Mouse (Mus musculus) neural tube, embryonic 14.5 days (tissue): ENCODE data around the gene Spryd4. TPM values are rescaled to one million over a fixed set of nuclear protein-coding genes. Genes with fewer than 3 reads are reported as not detected.

Experiments used
- polyA plus RNA-seq: library from polyadenylated mRNA; unstranded; fragments of >200 nt; fragmentation: Nextera tagmentation; extraction: Ambion mirVana; gene quantifications from 2 replicates; pipeline ENCODE4 v1.2.1, GENCODE M21; 2014

Gene Spryd4
- polyA plus RNA-seq, 1 experiment from 2014 or later = 20.9 TPM

Other genes starting within 250 kb of the Spryd4 start
- gene Hsd17b6, start 204.2 kb downstream of the Spryd4 start, polyA plus RNA-seq = not detected in 2 replicates
- gene Prim1, start 196.6 kb downstream of the Spryd4 start, polyA plus RNA-seq = 32.5 and 38.7 TPM in 2 replicates
- gene Naca, start 176.2 kb downstream of the Spryd4 start, polyA plus RNA-seq = 537 and 552 TPM in 2 replicates
- 381 and 396 TPM in 2 replicates for gene Ptges3, start 152.9 kb downstream of the Spryd4 start, polyA plus RNA-seq
- gene Atp5b, start 128.5 kb downstream of the Spryd4 start, polyA plus RNA-seq = 2,213 and 2,273 TPM in 2 replicates
- gene Baz2a, start 120.2 kb downstream of the Spryd4 start, polyA plus RNA-seq = 15.8 and 20.9 TPM in 2 replicates
- 4.7 and 7.6 TPM in 2 replicates for gene Rbms2, start 31.5 kb downstream of the Spryd4 start, polyA plus RNA-seq
- 2.0 and 2.8 TPM in 2 replicates for gene Gls2, start 17.4 kb downstream of the Spryd4 start, polyA plus RNA-seq
- not detected in 2 replicates for gene Mip, start 14.0 kb upstream of the Spryd4 start, polyA plus RNA-seq
- gene Timeless, start 20.3 kb upstream of the Spryd4 start, polyA plus RNA-seq = 14.6 and 19.1 TPM in 2 replicates
- not detected in 2 replicates for gene Apon, start 42.3 kb upstream of the Spryd4 start, polyA plus RNA-seq
- gene Apof, start 56.9 kb upstream of the Spryd4 start, polyA plus RNA-seq = not detected in 2 replicates
- gene Stat2, start 58.8 kb upstream of the Spryd4 start, polyA plus RNA-seq = 21.0 and 23.1 TPM in 2 replicates
- gene Il23a, start 86.9 kb upstream of the Spryd4 start, polyA plus RNA-seq = 0.18 and 0.29 TPM in 2 replicates
- gene Pan2, start 91.5 kb upstream of the Spryd4 start, polyA plus RNA-seq = 19.0 and 21.4 TPM in 2 replicates
- gene Cnpy2, start 110.7 kb upstream of the Spryd4 start, polyA plus RNA-seq = 194 and 198 TPM in 2 replicates
- 281 and 297 TPM in 2 replicates for gene Cs, start 125.9 kb upstream of the Spryd4 start, polyA plus RNA-seq
- 51.3 and 52.7 TPM in 2 replicates for gene Coq10a, start 157.2 kb upstream of the Spryd4 start, polyA plus RNA-seq
- 11.6 and 14.0 TPM in 2 replicates for gene Ankrd52, start 165.3 kb upstream of the Spryd4 start, polyA plus RNA-seq
- 0.44 TPM in 1 of 2 replicates, not detected in the other for gene Slc39a5, start 189.4 kb upstream of the Spryd4 start, polyA plus RNA-seq
- gene Nabp2, start 199.7 kb upstream of the Spryd4 start, polyA plus RNA-seq = 131 and 140 TPM in 2 replicates
- 64.5 and 71.2 TPM in 2 replicates for gene Rnf41, start 199.8 kb upstream of the Spryd4 start, polyA plus RNA-seq
- gene Smarcc2, start 247.4 kb upstream of the Spryd4 start, polyA plus RNA-seq = 179 and 205 TPM in 2 replicates